Mouse (Mus musculus) embryonic facial prominence, embryonic 12.5 days (tissue): ENCODE measurements around the gene Ppa2. TPM values are rescaled to one million over a fixed set of nuclear protein-coding genes. Genes with fewer than 3 reads are reported as not detected.
A peak's percentile ranks its signal among the peaks of the same experiment; 100 is the strongest.

Experiments
- ATAC-seq: fragments of 200-750 bp; cut with Nextera tagmentation; 2 replicates; pipeline ENCODE4 v1.8.0; 2017; ENCODE audit not compliant: insufficient number of reproducible peaks, insufficient read depth, low FRiP score, low TSS enrichment
- H3K27ac ChIP-seq: fragments of 300-500 bp; sonication (generic); 2 replicates; pipeline ENCODE4 v1.5.1; 2016; ENCODE audit warnings: mild to moderate bottlenecking
- H3K27me3 ChIP-seq: fragments of 300-500 bp; sonication (generic); 2 replicates; pipeline ENCODE4 v1.6.1; 2016; ENCODE audit warnings: mild to moderate bottlenecking, moderate library complexity
- H3K36me3 ChIP-seq: fragments of 300-500 bp; sonication (generic); 2 replicates; pipeline ENCODE4 v1.6.1; 2016; ENCODE audit warnings: mild to moderate bottlenecking
- H3K4me1 ChIP-seq: fragments of 300-500 bp; sonication (generic); 2 replicates; pipeline ENCODE4 v1.6.1; 2016
- H3K4me2 ChIP-seq: fragments of 300-500 bp; sonication (generic); replicated peaks from 2 replicates; pipeline ENCODE4 v1.6.1; 2016; ENCODE audit warnings: mild to moderate bottlenecking, moderate library complexity
- H3K4me3 ChIP-seq: fragments of 300-500 bp; sonication (generic); 2 replicates; pipeline ENCODE4 v1.5.1; 2016; ENCODE audit warnings: mild to moderate bottlenecking
- H3K9ac ChIP-seq: fragments of 300-500 bp; sonication (generic); 2 replicates; pipeline ENCODE4 v1.6.1; 2016; ENCODE audit warnings: mild to moderate bottlenecking, moderate library complexity
- H3K9me3 ChIP-seq: fragments of 300-500 bp; sonication (generic); 2 replicates; pipeline ENCODE4 v1.6.1; 2016; ENCODE audit warnings: mild to moderate bottlenecking, moderate library complexity
- WGBS: fragments of 180-500 bp; shearing (Covaris S2); methylation state at CpG from one replicate; pipeline ENCODE4 v1.1.7; 2016; 5-methylcytosine and 5-hydroxymethylcytosine counted together
- polyA plus RNA-seq: library from polyadenylated mRNA; unstranded; fragments of >200 nt; fragmentation: Nextera tagmentation; extraction: Ambion mirVana; gene quantifications from 2 replicates; pipeline ENCODE4 v1.2.1, GENCODE M21; 2016

The Ppa2 gene
- 76.1 and 88.8 TPM in 2 replicates for polyA plus RNA-seq

DNA sequence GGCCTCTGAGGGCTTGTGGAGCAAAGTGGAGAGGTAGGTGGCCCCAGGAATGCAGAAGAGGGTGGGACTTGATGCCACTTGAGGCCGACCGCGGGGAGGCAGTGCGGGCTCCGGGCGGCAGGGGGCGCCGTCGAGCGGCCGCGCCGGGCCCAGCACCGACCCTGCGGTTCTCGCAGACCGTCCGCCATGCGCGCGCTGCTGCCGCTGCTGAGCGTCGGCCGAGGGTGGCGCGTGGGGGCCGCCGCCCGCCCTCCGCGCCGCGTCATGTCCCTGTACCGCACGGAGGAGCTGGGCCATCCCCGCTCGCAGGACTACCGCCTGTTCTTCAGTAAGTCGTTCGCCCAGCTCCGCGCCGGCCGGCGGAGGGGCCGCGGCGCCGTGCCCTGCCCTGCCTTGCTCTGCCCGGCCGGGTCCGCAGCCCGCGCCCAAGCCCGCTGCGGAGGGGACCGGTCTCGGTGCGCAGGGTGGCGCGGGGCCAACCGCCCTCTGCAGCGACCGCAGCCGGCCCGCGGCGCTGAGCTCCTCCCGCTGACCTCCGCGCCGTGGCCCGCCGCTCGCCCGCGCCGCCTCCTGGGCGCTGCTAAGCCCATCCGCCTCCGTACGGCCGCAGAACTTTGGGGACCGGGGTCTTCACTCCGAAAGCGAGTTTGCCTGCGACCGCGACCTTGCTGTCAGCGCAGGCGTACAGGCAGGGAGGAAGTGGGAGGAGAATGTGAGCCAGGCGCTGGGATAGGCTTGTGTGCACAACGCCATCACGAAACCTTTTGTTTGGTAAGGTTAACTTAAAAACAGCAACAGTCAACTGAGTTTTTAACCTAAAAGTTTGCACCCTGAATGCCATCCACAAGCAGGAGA, at the start of gene Ppa2:
Gene Ppa2 (plus strand): TSS at position 157 of the 855 bp plus-strand sequence.
- Histone ChIP-seq H3K4me1 (peaks cover 3% of the 10 kb centered on the region; the same call in 1 of the 2 replicates), H3K36me3 (no peaks in the 10 kb centered on the region; the same call in 1 of the 2 replicates), H3K9me3 (0 out of 2 replicates have a peak, but pooled peaks cover 5% of the 10 kb centered on the region), H3K4me2 (peak within 1 kb of the TSS; percentile 55), H3K4me3 (peak within 1 kb of the TSS; percentile 61), H3K27me3 (no peaks in the 10 kb centered on the region), H3K9ac (peak within 1 kb of the TSS; percentile 84), H3K27ac (peak within 1 kb of the TSS; percentile 97)
- WGBS: under 1% methylated on average over 94 of the region's 95 CpGs
- peak; percentile 95 for ATAC-seq

- WGBS: 15% methylated on average over 3 of the region's 3 CpGs
- Histone ChIP-seq H3K9ac (no peak overlapping the region), H3K27me3 (no peaks in the 10 kb centered on the region), H3K9me3 (no peaks in the 10 kb centered on the region), H3K4me3 (no peak overlapping the region), H3K36me3 (no peaks in the 10 kb centered on the region), H3K4me1 (no peaks in the 10 kb centered on the region), H3K4me2 (no peak overlapping the region), H3K27ac (no peak overlapping the region)
- no peak for ATAC-seq
Measured at GRCm38 (mm10) chr3:133271887-133272286, 38.0 kb upstream of the Ppa2 start.

GRCm38 (mm10) chr3:133284587-133284986, 25.3 kb upstream of the Ppa2 start:
- Histone ChIP-seq H3K36me3 (no peaks in the 10 kb centered on the region), H3K4me3 (no peak overlapping the region), H3K9me3 (no peaks in the 10 kb centered on the region), H3K4me2 (no peak overlapping the region), H3K27me3 (no peaks in the 10 kb centered on the region), H3K27ac (no peak overlapping the region), H3K4me1 (no peaks in the 10 kb centered on the region), H3K9ac (no peak overlapping the region)
- ATAC-seq: no peak
- 47% methylated on average over 5 of the region's 5 CpGs for WGBS

DNA sequence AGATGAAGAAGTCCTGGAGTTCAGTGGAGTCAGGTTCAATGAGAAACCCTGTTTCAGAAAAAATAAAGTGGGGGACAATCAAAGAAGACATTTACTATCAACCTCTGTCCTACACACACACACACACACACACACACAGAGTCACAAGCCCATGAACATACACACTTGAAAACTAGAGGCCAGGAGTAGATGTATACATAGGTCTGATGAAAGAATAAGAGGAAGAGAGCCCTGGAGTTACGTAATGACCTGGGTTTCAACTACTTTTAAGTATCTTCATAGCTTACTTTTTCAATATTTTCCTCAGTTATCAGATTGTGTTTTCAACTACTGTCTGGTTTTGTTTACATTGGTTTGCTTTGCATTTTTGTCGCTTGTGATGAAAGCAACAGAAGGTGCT, 21.1 kb upstream of the Ppa2 start:
- WGBS: 85% methylated on average over 2 of the region's 2 CpGs
- Histone ChIP-seq H3K27me3 (no peaks in the 10 kb centered on the region), H3K27ac (no peak overlapping the region), H3K4me1 (no peaks in the 10 kb centered on the region), H3K9me3 (no peaks in the 10 kb centered on the region), H3K4me3 (no peak overlapping the region), H3K36me3 (no peaks in the 10 kb centered on the region), H3K4me2 (no peak overlapping the region), H3K9ac (no peak overlapping the region)
- ATAC-seq: no peak

- Histone ChIP-seq H3K27ac (no peak overlapping the region), H3K4me3 (no peak overlapping the region), H3K4me1 (no peaks in the 10 kb centered on the region), H3K9ac (no peak overlapping the region), H3K27me3 (no peaks in the 10 kb centered on the region), H3K9me3 (0 out of 2 replicates have a peak, but pooled peaks cover 5% of the 10 kb centered on the region), H3K4me2 (no peak overlapping the region), H3K36me3 (no peaks in the 10 kb centered on the region; the same call in 1 of the 2 replicates)
- 89% methylated on average over 3 of the region's 3 CpGs for WGBS
- ATAC-seq: no peak
Measured at GRCm38 (mm10) chr3:133304328-133304727, 5.6 kb upstream of the Ppa2 start.

DNA sequence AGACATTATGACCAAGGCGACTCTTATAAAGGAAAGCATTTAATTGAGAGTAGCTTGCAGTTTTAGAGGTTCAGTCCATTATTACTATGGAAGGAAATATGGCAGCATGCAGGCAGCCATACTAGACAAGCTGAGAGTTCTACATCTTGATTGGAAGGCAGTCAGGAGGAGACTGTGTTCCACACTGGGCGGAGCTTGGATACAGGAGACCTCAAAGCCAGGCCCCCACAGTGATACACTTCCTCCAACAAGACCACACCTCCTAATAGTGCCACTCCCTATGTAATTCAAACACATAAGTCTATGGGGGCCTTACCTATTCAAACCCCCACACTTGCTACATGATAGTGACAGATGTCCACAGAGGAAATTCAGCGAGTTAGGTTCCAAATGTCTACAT, 1.5 kb upstream of the Ppa2 start:
- WGBS: 95% methylated on average over 3 of the region's 3 CpGs
- Histone ChIP-seq H3K9ac (no peak overlapping the region), H3K9me3 (0 out of 2 replicates have a peak, but pooled peaks cover 5% of the 10 kb centered on the region), H3K27me3 (no peaks in the 10 kb centered on the region), H3K27ac (no peak overlapping the region), H3K36me3 (no peaks in the 10 kb centered on the region; the same call in 1 of the 2 replicates), H3K4me2 (no peak overlapping the region), H3K4me3 (no peak overlapping the region), H3K4me1 (peaks cover 3% of the 10 kb centered on the region; the same call in 1 of the 2 replicates)
- no peak for ATAC-seq

- no peak overlapping the region for H3K4me2 ChIP-seq
- H3K9me3 ChIP-seq: 0 out of 2 replicates have a peak, but pooled peaks cover 5% of the 10 kb centered on the region
- H3K9ac ChIP-seq: no peak overlapping the region
- no peak for ATAC-seq
- H3K4me1 ChIP-seq: peaks cover 3% of the 10 kb centered on the region; the same call in 1 of the 2 replicates
- H3K27ac ChIP-seq: no peak overlapping the region
- H3K27me3 ChIP-seq: no peaks in the 10 kb centered on the region
- H3K36me3 ChIP-seq: no peaks in the 10 kb centered on the region; the same call in 1 of the 2 replicates
- peak overlapping the region; percentile 61; the same call in 1 of the 2 replicates for H3K4me3 ChIP-seq
- WGBS: 91% methylated on average over 7 of the region's 7 CpGs
Measured at GRCm38 (mm10) chr3:133309359-133309758, 551 bp upstream of the Ppa2 start.

- H3K9ac ChIP-seq: peak overlapping the region; percentile 84
- 21% methylated on average over 14 of the region's 14 CpGs for WGBS
- peak overlapping the region; percentile 55 for H3K4me2 ChIP-seq
- peaks cover 3% of the 10 kb centered on the region; the same call in 1 of the 2 replicates for H3K4me1 ChIP-seq
- H3K27me3 ChIP-seq: no peaks in the 10 kb centered on the region
- H3K36me3 ChIP-seq: no peaks in the 10 kb centered on the region; the same call in 1 of the 2 replicates
- H3K27ac ChIP-seq: peak overlapping the region; percentile 97
- H3K4me3 ChIP-seq: peak overlapping the region; percentile 61
- H3K9me3 ChIP-seq: 0 out of 2 replicates have a peak, but pooled peaks cover 5% of the 10 kb centered on the region
- ATAC-seq: 0 out of 2 replicates have a peak, but pooled peaks have one; percentile 31
Measured at GRCm38 (mm10) chr3:133310809-133311179, 884 bp downstream of the Ppa2 start.

DNA sequence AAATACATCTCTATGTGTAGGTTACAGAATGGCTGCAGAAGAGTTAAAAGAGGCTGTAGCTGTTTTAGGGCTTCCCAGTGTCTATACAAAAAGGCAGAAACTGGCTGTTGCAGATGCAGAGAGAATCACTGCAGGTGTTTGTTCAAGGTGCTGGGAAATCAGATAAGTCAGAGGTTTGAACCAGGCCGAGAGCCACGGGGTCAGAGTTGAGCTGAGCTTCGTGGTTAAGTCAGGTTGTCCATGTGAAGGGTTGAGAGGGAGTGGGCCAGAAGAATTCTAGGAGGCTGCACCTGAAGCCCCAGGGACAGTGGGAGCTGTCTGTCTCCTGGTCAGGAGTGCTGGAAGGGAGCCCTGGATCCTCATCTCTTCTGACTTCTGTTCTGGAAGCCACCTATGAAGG, 2.4 kb downstream of the Ppa2 start:
- WGBS: 87% methylated on average over 3 of the region's 3 CpGs
- H3K4me1 ChIP-seq: peaks cover 3% of the 10 kb centered on the region; the same call in 1 of the 2 replicates
- H3K9me3 ChIP-seq: 0 out of 2 replicates have a peak, but pooled peaks cover 2% of the 10 kb centered on the region
- no peak overlapping the region for H3K4me2 ChIP-seq
- H3K36me3 ChIP-seq: no peaks in the 10 kb centered on the region; the same call in 1 of the 2 replicates
- no peak overlapping the region for H3K27ac ChIP-seq
- ATAC-seq: no peak
- no peak overlapping the region for H3K9ac ChIP-seq
- no peak overlapping the region for H3K4me3 ChIP-seq
- H3K27me3 ChIP-seq: no peaks in the 10 kb centered on the region

GRCm38 (mm10) chr3:133312850-133313249, 2.9 kb downstream of the Ppa2 start:
- ATAC-seq: no peak
- no peaks in the 10 kb centered on the region for H3K9me3 ChIP-seq
- 79% methylated on average over 6 of the region's 6 CpGs for WGBS
- peaks cover 3% of the 10 kb centered on the region; the same call in 1 of the 2 replicates for H3K4me1 ChIP-seq
- H3K27ac ChIP-seq: no peak overlapping the region
- H3K27me3 ChIP-seq: no peaks in the 10 kb centered on the region
- no peak overlapping the region for H3K4me2 ChIP-seq
- H3K36me3 ChIP-seq: no peaks in the 10 kb centered on the region; the same call in 1 of the 2 replicates
- no peak overlapping the region for H3K9ac ChIP-seq
- no peak overlapping the region for H3K4me3 ChIP-seq

- Histone ChIP-seq H3K4me1 (peaks cover 3% of the 10 kb centered on the region; the same call in 1 of the 2 replicates), H3K27ac (no peak overlapping the region), H3K9ac (no peak overlapping the region), H3K36me3 (no peaks in the 10 kb centered on the region; the same call in 1 of the 2 replicates), H3K4me3 (no peak overlapping the region), H3K4me2 (no peak overlapping the region), H3K9me3 (no peaks in the 10 kb centered on the region), H3K27me3 (no peaks in the 10 kb centered on the region)
- no peak for ATAC-seq
- WGBS: 89% methylated on average over 3 of the region's 3 CpGs
Measured at GRCm38 (mm10) chr3:133313491-133314199, 3.7 kb downstream of the Ppa2 start.
